Mouse (Mus musculus) layer of hippocampus, adult 18-20 months (tissue): ENCODE data around the gene Rwdd2a. TPM values are rescaled to one million over a fixed set of nuclear protein-coding genes. Genes with fewer than 3 reads are reported as not detected.
"Not testable (repeated sequence)": the region's sequence is repeated elsewhere in the genome, so short reads cannot be mapped to it uniquely, and the experiment has no call there.

Source experiments
- DNase-seq, 2 experiments: peaks; one replicate each; pipeline ENCODE4 v3.0.0; 2022; ENCODE audit warnings: low spot score in 2 of 2
- total RNA-seq, 2 experiments: library from RNA; stranded (reverse); gene quantifications; 2 replicates each; pipeline ENCODE4 v1.2.3; 2021

Gene Rwdd2a
- total RNA-seq, 2 experiments from 2014 or later, result 27.5 to 30.3 TPM

DNA sequence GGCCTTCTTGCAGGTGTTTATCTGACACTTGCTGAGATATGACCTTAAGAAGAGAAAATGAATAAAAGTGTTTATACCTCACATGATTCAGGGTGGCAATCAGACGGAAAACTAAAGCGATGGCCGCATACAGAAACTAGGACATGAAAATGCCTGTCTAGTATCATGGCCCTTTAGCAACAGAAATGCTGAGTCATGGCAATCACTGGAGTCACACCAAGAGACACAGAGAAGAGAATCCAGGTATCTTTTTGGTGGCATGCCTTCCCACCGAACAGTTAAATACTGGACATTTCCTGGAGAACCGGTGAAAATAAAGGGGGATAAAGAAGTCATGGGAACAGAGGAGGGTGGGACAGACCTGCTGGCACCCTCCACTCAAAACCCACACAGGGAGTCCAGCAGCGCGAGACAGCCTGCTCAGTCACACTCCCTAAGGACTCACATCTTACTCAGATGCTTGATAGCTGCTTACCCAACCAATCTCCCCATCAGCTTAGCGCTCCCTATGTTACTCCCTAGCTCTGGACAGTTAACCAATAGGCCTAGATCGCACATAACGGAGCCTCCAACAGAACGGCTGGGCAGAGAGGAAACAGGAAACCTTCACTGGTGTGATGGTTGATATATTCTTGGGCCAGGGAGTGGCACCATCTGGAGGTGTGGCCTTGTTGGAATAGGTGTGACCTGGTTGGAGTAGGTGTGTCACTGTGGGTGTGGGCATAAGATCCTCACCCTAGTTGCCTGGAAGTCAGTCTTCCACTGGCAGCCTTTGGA, 15.4 kb downstream of the Rwdd2a start:
- no peak for DNase-seq

- peak; percentile 48 to 59 for DNase-seq
Measured at GRCm38 (mm10) chr9:86592676-86593668, 21.2 kb downstream of the Rwdd2a start.

DNA sequence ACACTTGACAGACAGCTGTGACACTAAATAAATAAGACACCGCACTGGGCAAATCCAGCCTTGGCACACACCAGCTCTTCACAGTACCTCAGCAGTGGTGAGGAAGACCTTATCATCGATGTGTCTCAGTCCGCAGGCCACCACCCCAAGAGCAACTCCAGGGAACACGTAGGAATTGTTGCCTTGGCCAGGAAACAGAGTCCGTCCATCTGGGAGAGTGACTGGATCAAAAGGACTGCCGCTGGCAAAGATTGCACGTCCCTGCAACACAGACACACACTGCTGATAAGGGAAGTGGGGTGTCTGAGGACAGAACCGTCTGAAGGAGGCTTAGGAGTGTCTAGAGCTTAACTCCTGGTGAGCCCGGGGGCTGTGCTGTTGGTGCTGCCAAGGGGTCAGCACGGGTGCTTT, 22.6 kb downstream of the Rwdd2a start:
- DNase-seq, result not testable (repeated sequence)

DNA sequence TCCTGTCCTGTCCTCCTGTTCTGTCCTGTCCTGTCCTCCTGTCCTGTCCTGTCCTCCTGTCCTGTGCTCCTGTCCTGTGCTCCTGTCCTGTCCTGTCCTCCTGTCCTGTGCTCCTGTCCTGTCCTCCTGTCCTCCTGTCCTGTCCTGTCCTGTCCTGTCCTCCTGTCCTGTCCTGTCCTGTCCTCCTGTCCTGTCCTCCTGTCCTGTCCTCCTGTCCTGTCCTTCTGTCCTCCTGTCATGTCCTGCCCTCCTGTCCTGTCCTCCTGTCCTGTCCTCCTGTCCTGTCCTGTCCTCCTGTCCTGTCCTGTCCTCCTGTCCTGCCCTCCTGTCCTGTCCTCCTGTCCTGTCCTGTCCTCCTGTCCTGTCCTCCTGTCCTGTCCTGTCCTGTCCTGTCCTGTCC, 25.2 kb downstream of the Rwdd2a start:
- not testable (repeated sequence) for DNase-seq

- DNase-seq, result no peak
Measured at GRCm38 (mm10) chr9:86599723-86600303, 28.0 kb downstream of the Rwdd2a start.

- DNase-seq, result no peak
Measured at GRCm38 (mm10) chr9:86605776-86606175, 34.0 kb downstream of the Rwdd2a start.

DNA sequence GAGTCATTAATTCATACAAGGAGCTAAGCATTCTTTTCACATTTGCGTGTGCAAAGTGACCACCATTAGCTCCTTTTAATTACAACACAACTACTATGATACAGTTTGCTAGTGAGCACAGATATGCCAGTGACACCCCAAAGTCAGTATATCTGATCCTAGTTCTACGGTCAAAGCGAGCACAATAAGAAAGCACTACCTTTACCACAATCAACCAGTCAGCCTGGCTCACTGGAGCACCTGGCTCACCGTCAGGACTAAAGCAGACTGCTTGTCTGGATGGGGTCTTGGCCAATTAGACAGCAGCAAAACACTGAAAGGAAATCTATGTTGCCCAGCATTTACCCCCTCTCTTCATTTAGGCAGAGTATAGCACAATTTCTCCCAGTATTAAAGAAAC, 40.3 kb downstream of the Rwdd2a start:
- DNase-seq, result no peak

DNA sequence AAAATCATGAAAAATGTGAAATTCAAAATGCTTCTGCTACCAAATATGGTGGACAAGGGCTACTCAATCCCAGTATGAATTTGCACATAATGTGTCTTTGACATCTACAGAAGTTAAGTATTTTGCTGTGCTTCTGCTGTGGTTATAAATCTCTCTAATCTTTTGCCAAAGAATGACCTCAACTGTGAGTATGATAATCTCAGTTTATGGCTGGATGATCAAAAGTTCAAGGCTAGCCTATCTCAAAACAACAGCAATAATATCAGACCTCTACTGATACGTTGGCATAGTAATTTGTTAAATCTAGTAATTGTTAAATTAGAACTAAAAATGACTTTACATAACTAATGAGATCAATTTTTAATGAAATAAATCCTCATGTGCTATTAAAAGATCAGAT, 44.0 kb downstream of the Rwdd2a start:
- DNase-seq, result no peak

DNA sequence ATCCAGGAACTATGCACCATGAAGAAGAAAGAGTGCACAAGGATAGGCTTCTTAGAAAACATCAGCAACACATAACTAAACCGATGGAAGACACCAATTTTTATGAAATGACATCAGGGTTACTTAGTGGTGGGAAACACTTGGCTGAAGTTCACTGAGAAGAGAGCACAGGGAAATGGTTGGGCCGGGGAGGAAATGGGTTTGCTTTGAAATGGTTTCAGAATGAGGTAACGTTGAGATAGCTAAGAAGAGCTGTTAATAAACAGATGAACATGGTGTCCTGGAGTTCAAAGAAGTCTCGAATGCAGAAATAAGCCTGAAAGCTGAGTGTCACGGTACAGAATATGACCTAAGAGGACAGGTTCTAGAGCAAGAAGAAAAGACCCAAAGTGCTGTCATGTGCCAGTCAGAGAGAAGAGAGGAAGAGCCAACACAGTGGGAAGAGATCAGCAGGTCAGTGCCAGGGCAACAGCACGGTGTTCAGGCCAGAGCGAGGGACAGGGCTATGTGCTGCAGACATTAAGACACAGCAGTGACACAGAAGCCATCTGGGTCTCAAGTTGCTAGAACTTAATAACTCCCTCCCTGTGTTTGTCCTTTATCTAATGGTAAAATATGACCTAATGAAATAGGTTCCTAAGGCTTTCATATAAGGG, 46.2 kb downstream of the Rwdd2a start:
- no peak for DNase-seq

GRCm38 (mm10) chr9:86619341-86620139, 47.7 kb downstream of the Rwdd2a start:
- no peak for DNase-seq

DNA sequence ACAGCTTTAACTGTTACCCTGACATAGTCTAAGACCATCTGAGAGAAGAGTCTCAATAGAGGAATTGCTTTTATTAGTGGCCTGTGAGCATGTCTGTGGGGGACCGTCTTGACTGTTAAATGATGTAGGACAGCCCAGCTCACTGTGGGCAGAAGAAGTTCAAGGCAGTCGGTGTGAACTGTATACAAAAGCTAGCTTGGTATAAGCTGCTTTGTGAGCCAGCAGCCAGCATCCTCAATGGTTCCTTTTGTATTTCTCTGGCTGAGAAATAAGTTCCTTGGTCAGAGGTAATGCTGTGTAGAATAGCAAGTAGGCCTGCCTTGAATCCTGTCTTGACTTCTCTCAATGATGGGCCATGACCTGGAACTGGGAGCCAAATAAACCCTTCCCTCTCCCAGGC, 50.3 kb downstream of the Rwdd2a start:
- no peak for DNase-seq

DNA sequence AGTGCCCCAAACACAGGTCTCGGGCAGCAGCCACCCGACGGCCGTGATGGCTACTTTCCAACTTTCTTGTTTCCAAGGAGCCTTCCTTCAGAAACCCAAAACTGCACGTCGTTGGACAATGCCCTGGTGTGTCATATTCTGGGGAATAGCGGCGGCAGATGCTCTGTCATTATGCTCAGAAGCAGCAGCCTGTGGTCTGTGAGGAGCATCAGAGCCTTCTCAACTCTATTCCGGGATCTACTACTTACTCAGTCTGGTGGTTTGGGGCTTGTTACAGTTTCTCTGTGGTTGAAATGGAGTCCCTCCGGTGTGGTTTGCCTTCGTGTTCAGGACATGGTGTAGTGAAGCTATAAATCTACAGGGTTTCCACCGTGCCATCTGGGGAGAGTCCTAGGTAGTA, 52.2 kb downstream of the Rwdd2a start:
- DNase-seq, result peak in 1 of 2 experiments; percentile 26

Other genes with a start within 250 kb of the Rwdd2a start
- gene Ube2cbp, start 107.0 kb upstream of the Rwdd2a start, total RNA-seq, result 1 to 10 TPM; 4.5 to 5.4 TPM
- 10 to 100 TPM; 54.2 to 55.6 TPM for gene Dop1a, start 104.8 kb upstream of the Rwdd2a start, total RNA-seq
- 10 to 100 TPM; 17.6 to 18.1 TPM for gene Pgm3, start 149 bp upstream of the Rwdd2a start, total RNA-seq
- gene Me1, start 124.0 kb downstream of the Rwdd2a start, total RNA-seq, result 10 to 100 TPM; 61.0 to 63.2 TPM
- gene Prss35, start 171.7 kb downstream of the Rwdd2a start, total RNA-seq, result 1 to 10 TPM; 4.9 to 5.0 TPM